Mouse (Mus musculus) T-helper 2 cell (primary cell): ENCODE measurements around the gene Plxna2.

Experiments used
- in situ Hi-C: fragments of 300-600 bp; cut with MboI, MseI; formaldehyde crosslinking; loops from one replicate; pipeline ENCODE4 v1.15.1; 2025; ENCODE audit warnings: high pct_unique_total_duplicates

The Plxna2 gene

GRCm38 (mm10) chr1:194617918-194618317 is at the start of gene Plxna2:
TSS of gene Plxna2 (plus strand) at chr1:194618218.
- in situ Hi-C loops: no loop called here

- in situ Hi-C loops: no loop called here
Observed at GRCm38 (mm10) chr1:194573870-194574269, 44.1 kb upstream of the Plxna2 start.

GRCm38 (mm10) chr1:194578270-194578669 is 39.7 kb upstream of the Plxna2 start:
- in situ Hi-C loops: no loop called here

GRCm38 (mm10) chr1:194580539-194580938 is 37.5 kb upstream of the Plxna2 start:
- in situ Hi-C loops: no loop called here

GRCm38 (mm10) chr1:194586670-194587069 is 31.3 kb upstream of the Plxna2 start:
- in situ Hi-C loops: no loop called here

- in situ Hi-C loops: no loop called here
Observed at GRCm38 (mm10) chr1:194587532-194587931, 30.5 kb upstream of the Plxna2 start.

GRCm38 (mm10) chr1:194587956-194588668 is 29.9 kb upstream of the Plxna2 start:
- in situ Hi-C loops: no loop called here

- in situ Hi-C loops: no loop called here
Observed at GRCm38 (mm10) chr1:194588711-194589451, 29.1 kb upstream of the Plxna2 start.

GRCm38 (mm10) chr1:194593155-194593554 is 24.9 kb upstream of the Plxna2 start:
- in situ Hi-C loops: no loop called here

GRCm38 (mm10) chr1:194607406-194608261 is 10.4 kb upstream of the Plxna2 start:
- in situ Hi-C loops: no loop called here

- in situ Hi-C loops: no loop called here
Observed at GRCm38 (mm10) chr1:194610516-194610915, 7.5 kb upstream of the Plxna2 start.

- in situ Hi-C loops: no loop called here
Observed at GRCm38 (mm10) chr1:194612628-194613027, 5.4 kb upstream of the Plxna2 start.

GRCm38 (mm10) chr1:194613271-194613834 is 4.7 kb upstream of the Plxna2 start:
- in situ Hi-C loops: no loop called here

- in situ Hi-C loops: no loop called here
Observed at GRCm38 (mm10) chr1:194613923-194614830, 3.8 kb upstream of the Plxna2 start.

GRCm38 (mm10) chr1:194616136-194616535 is 1.9 kb upstream of the Plxna2 start:
- in situ Hi-C loops: no loop called here

GRCm38 (mm10) chr1:194618841-194619311 is 858 bp downstream of the Plxna2 start:
- in situ Hi-C loops: no loop called here

- in situ Hi-C loops: no loop called here
Observed at GRCm38 (mm10) chr1:194619353-194620244, 1.6 kb downstream of the Plxna2 start.

- in situ Hi-C loops: no loop called here
Observed at GRCm38 (mm10) chr1:194620245-194620991, 2.4 kb downstream of the Plxna2 start.

- in situ Hi-C loops: no loop called here
Observed at GRCm38 (mm10) chr1:194622174-194622573, 4.2 kb downstream of the Plxna2 start.
